Mouse (Mus musculus): Measurements from ENCODE around the gene Soga1.

Soga1 gene

DNA sequence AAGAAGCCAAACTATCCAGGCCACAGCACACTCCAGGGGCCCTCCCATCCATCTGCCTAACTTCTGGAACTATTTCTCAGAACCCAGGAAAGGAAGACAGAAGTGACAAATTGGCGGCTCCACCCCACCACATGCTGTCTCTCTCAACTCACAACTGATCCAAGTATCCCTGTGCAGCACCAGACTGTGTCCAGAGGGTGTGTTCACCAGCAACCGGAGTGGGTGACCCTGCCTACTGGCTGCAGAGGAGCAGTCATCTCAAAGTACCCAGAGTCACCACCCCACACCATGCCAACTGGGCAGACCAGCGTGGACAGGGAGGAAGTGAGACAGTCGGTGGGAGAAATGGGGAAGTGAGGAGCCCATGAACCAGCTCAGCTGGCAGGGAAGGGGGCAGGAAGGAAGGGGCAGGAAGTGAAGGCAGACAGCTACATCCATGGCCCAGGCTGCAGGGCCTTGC is 15.8 kb downstream of the Soga1 start:
- DNase-seq (ENCODE audit: low spot score) = no peak

DNA sequence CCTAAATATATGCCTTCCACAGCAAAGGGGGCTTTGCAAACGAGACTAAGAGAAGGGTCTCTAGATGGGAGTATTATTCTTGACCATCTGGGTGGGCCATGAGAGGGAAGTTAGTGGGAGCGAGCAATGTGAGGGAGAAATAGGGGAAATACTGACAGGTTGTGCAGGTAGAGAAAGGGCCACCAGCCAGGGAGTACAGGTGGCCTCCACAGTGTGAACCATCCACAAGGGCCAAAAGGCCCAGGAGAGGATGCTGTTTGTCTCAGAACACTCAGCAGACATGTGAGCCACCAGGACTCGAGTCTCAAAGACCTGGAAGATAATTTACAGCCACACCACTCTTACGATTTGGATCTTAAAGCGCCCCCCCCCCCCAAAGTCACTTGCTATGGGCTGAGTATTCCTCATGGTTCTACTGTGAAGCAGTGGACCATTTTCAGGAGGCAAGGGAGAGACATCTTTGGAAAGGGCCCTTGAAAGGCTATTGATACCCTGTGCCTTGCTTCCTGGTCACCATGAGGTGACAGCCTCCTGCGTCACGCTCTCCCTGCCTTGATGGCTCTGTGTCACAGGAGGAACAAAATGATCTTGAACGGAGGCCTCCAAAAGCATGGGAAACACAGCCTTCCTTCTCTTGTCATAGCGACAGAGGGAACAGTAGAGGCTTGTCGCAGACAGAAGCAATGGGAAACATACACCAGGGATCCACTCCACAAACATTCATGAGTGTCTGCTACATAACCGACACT is 18.3 kb downstream of the Soga1 start:
- no peak for DNase-seq (ENCODE audit: low spot score)

DNA sequence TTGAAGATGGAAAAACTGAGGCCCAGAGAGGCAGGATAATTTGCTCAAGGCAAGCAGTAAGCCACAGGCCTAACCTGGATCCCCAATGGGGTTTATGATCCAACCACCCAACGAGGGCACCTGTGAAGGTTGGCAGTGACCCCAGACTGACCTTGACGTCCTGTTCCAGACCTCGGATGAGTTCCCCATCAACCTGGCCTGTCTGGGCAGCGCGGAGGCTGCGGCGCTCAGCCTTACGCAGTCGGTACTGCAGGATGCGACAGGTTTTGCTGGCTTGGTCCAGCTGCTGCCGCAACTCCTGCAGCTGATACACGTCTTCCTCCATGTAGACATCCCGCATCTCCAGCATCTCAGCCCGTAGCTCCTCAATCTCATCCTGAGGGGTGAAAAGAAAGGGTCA is 19.0 kb downstream of the Soga1 start:
- DNase-seq (ENCODE audit: low spot score) = no peak

DNA sequence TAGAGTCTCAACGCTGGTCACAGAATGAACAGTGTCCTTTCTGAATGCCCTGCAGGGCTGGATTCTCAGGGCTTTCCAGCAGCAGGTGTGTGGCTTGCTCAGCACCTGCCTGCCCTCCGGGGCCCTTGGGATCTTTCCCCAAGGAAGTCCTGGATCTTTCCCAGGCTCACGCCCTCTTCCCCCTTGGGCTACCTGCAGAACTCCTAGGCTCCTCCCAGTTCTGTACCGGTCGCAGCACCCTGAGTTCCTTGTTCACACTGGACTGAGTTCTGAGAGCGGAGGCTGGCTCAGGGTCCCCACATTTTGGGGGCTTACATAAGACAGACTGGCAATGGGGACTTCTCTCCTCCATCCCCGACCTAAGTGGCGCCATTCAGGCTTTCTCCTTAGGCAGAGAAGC is 19.9 kb downstream of the Soga1 start:
- DNase-seq (ENCODE audit: low spot score) = no peak

DNA sequence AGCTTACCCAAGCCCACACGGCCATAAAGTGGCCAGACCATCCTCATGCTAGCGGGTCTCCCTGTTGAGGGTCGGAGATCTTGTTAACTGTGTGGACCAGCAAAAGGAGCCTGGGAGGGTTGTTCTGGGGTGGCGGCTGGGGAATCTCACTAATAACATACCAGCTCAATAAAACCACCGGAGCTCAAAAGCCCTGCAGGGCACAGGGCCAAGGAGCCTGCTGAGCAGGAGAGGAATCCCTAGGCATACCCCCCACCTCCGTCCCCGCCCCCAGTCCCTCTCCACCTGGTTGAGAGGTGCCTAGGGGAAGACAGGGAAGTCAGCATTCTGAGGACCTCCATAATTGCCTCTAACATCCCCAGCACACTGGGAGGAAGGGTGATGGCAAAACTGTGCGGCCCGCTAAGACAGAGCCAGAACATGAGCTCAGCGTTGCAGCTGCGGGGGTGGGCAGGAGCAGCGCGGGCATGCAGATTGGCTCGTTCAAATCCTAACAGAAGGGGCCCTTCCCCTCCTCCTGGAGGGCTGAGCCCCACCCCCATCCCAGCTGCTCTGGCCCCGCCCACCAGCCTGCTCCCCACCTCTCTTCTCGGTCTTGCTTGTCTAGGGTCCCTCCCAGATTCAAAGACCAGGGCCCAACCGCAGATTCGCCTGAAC is 20.6 kb downstream of the Soga1 start:
- peak; percentile 72 for DNase-seq (ENCODE audit: low spot score)

DNA sequence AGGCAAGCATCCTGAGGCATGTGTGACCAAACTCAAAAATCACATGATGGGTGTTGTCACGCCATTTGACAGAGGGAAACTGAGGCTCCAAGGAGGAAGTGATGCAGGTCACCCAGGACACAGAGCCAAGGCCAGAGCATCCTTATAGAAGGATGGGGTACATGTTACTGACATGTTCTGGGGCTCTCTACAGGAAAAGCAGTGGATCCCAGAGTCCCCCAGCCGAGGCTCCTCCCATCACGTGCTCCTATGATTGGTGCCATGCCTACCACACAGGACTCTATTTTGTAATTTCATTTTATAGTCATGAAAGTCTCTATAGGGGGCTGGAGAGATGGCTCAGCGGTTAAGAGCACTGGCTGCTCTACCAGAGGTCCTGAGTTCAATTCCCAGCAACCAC is 21.3 kb downstream of the Soga1 start:
- no peak for DNase-seq (ENCODE audit: low spot score)

DNA sequence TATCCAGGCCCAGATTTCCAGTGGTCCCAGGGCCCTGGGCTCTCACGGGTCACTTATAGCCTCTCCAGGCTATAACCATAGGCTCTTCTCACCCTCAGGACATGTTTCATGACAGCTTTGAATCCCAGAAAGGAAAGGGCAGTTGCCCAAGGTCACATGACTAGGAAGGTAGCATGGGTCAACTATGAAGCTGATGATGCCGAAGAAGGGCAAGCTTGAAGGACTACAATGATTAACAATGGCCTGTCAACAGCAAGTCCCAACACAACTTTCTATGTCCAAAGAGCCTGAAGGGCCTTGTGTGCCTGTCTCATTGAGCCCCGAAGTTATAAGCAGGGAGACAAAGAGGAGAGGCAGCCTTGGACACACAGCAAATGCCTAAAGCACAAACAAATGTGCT is 21.9 kb downstream of the Soga1 start:
- no peak for DNase-seq (ENCODE audit: low spot score)

DNA sequence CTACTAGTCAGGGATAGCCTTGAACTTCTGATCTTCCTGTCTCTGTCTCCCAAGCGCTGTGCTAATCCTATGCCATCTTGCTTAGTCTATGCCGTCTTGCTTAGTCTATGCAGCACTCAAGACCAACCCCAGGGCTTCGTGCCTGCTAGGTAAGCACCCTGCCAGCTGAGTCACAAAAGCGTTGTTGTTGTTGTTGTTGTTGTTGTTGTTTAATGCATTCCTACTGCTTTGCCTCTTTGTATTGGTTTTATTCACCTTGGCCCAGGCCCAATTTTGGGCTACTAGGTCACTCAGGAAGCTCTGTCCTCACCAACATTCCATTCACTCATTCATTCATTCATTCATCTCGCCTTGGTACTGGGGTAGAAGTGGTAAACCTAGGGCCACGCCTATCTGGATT is 23.3 kb downstream of the Soga1 start:
- DNase-seq (ENCODE audit: low spot score) = no peak

DNA sequence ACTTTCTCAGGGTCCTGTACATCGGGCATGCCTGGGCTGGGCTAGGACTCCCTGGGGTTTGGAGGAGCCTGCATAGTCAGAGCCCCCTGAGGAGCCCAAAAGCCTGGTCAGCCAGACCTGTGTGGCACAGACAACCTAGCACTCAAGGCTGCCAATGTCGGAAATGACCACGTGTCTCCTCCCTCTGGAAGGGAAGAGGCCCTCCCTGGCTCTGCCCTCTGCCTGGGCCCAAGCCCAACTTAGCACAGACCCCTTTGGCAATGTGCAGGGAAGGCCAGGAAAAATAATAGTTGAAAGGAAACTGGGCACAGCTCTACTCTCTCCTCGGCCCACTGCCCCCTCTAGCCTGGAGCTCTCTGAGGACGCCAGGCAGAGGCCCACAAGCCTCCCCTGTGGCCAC is 24.2 kb downstream of the Soga1 start:
- DNase-seq (ENCODE audit: low spot score) = no peak

DNA sequence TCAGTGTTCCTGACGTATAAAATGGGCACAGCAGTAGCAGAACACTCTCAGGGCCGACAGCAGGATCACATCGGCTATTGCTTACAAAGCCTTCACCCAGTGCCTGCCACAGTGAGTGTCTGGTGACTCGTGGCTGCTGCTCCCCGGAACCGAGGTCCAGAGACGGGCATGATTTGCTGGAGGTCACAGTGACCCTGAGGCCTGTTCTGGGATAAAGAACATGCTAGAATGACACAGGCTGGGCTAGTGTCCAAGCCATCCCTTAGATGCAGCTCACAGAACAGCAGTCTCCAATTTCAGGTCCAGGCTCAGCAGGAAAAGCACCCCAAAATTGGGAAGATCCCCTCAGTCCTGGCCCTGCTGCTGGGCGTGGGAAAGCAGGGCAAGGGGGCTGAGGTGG is 24.8 kb downstream of the Soga1 start:
- no peak for DNase-seq (ENCODE audit: low spot score)

DNA sequence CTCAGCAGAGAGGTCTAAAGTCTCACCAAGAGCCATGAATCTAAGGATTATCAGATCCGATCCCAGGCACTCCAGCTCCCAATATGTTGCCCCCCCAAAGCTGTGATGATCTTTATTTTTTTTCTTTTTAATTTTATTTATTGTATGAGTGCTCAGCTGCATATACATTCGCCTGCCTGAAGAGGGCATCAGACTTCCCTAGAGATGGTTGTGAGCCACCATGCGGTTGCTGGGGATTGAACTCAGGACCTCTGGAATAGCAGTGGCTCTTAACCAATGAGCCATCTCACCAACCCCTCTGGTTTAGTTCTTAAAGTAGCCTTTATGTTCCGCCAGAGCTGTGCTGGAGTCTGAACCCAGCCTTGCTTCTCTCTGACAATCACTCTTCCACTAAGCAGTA is 25.3 kb downstream of the Soga1 start:
- no peak for DNase-seq (ENCODE audit: low spot score)

DNA sequence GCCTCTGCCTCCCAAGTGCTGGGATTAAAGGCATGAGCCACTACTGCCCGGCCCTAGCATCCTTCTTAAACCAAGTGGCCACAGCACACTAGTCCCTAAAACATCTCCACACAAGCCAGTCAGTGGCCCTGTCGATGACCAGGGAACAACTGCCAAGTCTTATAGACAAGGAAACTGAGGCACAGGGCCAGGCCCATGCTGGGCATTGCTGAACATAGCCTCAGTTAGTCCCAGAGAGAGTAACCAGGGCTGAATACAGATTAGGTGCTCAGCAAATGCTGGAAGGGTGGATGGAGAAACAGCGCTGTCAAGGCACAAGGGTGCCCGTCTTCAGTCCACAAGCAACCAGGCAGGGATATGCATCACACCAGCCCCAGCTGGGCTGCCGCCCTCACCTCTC is 25.9 kb downstream of the Soga1 start:
- DNase-seq (ENCODE audit: low spot score) = no peak

DNA sequence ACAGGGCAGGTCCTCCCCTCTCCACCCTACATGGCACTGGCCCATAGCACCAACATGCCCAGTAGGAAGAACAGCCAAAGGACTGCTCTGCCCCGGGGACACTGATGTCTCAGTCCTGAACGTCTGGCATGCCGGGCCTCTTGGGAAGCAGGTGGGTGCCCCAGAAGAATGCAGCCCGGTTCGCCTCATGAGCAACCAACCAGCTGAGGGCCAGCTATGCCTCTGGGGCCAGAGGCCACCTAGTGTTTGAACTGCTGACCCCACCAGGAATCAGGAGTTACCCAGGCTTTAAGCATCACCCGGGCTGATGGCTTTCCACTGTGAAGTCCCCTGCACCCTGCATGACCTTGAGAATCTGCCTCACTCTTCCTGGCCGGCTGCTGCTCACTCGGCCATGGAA is 26.6 kb downstream of the Soga1 start:
- no peak for DNase-seq (ENCODE audit: low spot score)

DNA sequence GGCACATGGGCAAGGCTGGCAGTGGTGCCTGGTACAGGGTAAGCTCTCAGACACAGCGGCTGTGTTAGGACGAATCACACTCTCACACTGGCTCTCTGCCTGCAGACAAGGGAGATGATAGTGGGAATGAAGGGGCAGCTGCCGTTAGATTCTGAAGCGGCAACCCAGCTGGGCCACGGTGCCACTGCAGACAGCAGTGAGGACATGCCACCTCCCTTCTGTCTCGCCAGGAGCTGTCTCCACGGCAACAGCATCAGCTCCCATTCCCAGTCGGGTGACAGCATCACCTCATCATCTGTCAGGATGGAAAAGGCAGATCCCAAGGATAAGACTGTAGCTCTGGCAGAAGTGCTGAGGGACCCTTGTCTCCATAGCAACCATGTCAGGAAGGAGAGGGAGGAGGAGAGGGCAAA is 29.2 kb downstream of the Soga1 start:
- no peak for DNase-seq (ENCODE audit: low spot score)

DNA sequence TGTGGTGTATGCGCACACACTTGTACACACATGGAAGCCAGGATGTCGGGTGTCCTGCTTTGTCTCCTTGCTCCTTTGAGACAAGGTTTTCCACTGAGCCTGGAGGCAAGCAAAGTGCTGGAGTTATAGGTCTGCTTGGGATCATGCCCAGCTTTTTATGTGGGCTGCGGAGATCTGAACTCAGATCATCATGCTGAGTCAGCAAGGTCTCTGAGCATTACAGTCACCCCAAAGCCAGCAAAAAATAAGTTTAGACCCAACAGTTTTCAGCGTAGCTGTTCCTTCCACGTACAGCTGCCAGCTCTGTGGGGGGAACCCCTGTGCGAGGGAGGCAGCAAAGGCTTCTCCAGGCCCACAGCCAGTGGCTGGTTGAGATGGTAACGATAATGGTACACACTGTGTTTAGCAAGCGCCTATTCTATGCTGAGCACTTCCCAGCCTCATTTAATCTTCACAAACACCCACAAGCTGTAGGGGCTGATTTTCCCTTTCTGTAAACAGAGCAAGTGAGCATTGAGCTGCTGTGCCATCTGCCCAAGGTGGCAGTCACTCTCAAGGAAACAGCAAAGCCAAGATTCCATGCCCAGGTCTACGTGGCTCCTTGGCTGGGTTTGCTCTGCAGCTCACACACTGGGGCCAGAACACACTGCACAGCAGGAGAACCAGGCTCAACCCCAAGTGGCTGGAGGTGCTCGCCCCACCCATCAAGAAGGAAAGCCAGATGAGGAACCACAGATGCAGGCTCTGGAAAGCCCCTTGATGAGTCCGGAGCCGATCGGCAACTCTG is 30.5 kb downstream of the Soga1 start:
- peak; percentile 74 for DNase-seq (ENCODE audit: low spot score)

DNA sequence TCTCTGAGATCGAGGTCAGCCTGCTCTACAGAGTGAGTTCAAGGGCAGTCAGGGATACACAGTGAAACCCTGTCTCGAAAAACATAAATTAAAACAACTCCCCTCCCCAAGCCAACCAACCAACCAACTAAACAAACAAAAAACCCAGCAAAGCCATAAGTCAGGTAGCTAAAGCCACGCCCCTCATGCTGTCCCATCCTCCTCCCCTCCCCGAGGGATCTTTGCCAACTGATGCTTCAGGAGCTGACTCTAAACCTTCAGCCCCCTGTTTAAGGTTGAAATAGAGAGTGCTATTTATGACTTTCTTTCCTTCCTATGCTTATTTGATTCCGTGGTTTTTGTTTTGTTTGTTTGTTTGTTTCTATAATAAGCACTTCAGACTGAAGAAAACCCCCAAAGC is 32.1 kb downstream of the Soga1 start:
- no peak for DNase-seq (ENCODE audit: low spot score)

DNA sequence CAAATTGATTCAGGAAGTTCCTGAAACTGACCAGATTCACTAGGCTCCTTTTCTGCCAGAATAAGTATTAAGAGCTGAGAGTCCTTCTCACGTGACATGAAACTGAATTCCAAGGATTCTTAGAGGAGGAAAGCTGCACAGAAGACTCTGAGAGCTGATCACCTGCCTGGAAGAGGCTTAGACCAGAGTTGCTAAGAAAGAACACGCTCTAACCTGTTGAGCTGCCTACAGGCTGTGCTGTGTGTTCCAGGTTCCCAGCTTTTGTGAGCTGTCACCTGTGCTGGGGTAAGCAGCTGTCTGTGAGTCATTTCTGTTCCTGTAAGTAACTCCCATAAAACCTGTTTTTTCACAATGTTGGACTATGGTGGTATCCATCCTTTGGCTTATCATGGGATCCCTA is 33.1 kb downstream of the Soga1 start:
- DNase-seq (ENCODE audit: low spot score) = no peak

DNA sequence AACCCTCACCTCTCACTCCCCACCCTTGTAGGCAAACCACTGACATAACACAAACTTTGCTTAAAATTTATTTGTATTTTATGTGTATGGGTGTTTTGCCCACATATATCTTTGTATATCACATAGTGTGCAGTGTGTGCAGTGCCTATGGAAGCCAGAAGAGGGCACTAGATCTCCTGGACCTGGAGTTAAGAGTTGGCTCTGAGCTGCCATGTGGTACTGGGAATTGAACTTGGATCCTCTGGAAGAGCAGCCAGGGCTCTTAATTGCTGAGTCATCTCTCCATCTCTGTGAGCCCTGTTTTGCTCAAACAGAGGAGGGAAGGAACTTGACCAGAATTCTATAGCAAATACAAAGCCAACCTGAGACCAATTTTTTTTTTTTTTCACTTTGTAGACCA is 35.1 kb downstream of the Soga1 start:
- no peak for DNase-seq (ENCODE audit: low spot score)

DNA sequence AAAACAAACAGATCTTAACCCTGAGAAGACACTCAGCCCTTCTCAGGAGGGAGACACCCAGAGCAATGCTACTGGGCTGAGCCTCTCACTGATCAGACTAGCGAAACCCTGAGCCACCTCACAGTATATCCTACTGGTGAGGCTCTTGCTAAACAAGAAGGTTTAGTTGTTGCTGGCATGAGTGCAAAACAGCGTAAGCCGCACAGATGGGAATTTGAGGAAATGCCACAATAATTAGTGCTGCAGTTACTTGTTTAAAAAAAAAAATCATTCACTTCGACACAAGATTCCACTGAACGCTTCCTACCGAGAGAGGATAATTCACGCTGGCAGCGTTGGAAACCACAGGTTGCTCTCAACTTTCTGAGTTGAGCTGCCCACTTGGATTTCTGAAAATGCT is 35.5 kb downstream of the Soga1 start:
- no peak for DNase-seq (ENCODE audit: low spot score)

DNA sequence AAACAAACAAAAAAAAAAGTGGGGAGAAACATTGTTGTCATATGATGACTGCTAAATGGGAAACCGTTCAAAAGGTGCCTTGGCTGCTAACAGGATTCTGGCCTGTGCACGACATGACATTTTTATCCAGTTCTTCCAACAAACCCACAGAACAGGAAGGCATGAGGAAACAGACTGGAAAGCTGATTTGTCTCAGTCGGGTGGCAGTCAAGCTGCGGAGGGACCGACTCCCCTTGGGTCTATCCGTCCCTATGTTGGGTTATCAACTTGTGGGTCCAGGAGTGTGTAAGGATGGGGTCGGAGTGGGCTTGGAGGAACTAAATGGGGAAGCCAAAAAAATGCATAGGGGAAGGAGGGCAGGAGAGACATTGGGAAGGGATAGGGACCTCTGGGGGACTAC is 37.6 kb downstream of the Soga1 start:
- no peak for DNase-seq (ENCODE audit: low spot score)

DNA sequence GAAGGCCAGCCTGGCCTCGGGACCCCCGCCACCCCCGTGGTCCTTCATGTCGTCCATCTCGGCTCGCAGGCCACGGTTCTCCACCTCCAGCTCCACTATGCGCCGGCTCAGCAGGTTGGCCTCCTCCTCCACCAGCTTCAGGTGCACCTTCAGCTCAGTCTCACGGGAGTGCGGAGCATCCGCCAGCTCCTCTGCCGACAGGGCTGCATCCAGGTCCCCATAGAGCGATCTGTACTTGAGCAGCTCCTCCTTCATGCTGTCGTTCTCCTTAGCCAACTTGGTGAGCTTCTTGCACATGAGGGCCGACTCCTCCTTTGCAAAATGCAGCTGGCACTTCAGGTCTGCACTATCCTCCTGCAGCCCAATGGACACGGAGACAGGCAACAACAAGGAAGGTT is 38.4 kb downstream of the Soga1 start:
- no peak for DNase-seq (ENCODE audit: low spot score)

DNA sequence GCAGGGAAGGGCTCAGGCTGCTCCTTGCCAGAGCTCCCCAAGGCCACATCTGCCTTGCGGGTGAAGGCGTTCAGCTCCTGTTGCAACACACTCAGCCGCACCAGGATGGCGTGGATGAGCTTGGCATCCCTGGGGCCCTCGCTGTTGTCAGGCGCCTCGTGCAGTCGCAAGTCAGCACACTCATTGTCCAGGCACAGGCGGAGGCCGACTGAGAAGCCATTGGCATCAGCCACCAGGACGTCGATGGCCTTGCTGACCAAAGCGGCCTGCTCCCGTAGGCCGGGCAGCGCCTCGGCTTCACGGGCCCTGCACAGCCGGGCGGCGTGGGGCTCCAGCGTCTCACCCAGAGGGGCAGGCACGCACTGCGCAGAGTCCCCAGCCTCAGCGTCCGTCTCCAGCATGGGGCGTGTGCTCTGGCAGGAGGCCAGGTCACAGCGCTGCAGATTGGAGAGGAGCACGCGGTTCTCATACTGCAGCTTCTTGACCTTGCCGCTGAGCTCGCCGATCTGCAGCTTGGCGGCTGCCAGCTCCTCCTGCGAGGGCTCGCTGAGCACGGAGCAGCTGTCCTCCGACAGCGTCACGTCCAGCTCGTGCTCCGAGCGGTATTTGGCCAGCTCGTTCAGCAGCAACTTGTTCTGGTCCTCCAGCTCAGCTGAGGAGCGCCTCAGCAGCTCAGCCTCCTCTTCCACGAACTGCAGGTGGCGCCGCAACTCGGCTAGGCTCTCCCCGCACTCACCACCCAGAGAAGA is 39.0 kb downstream of the Soga1 start:
- no peak for DNase-seq (ENCODE audit: low spot score)
